Mouse (Mus musculus): Measurements from ENCODE around the gene Rplp0.

DNA sequence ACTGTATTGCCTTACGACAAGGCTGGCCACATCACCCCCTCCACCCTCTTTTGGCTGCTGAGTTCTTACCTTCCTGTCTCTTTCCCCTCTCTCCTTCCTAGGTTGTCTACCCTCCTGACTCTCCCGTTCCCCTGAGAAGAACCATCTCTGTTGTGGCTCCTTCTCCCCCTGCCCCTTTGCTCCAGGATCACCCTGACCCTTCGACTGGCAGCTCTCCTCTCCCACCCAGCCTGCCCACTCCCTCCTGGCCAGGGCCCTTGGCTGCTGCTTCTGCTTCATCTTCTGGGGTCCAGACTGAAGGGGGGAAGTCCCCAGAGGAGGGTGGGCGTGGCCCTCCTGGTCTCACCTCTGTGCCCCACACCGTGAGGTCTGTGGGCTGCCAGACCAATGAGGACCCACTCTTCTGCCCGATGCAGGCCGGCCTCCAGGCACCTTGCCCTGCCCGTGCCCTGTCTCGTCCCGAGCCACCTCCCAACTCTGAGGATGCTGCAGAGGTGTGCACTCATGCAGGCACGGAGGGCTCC, 8.7 kb upstream of the Rplp0 start:
- no peak for TF ChIP-seq MAX (IDR thresholded peaks at IDR 0.05; ENCODE audit: low read depth)
- no peak for TF ChIP-seq POLR2A (IDR thresholded peaks at IDR 0.05; ENCODE audit: insufficient read length, low read depth)
- no peak for TF ChIP-seq E2F4 (IDR thresholded peaks at IDR 0.05; ENCODE audit: insufficient read depth)
- TF ChIP-seq TCF12 (IDR thresholded peaks at IDR 0.05; ENCODE audit: insufficient read depth, poor library complexity, severe bottlenecking): no peak
- TF ChIP-seq USF1 (IDR thresholded peaks at IDR 0.05; ENCODE audit: low read depth): no peak
- no peak for TF ChIP-seq REST (IDR thresholded peaks at IDR 0.05; ENCODE audit: insufficient read depth, insufficient read length)
- TF ChIP-seq MYOD1 (IDR thresholded peaks at IDR 0.05; ENCODE audit: control insufficient read depth in 1 of 3, insufficient read length in 2 of 3, low read depth in 2 of 3): no peak
- no peak for TF ChIP-seq CEBPB (IDR thresholded peaks at IDR 0.05; ENCODE audit: insufficient read depth, poor library complexity, severe bottlenecking)
- TF ChIP-seq TCF3 (IDR thresholded peaks at IDR 0.05; ENCODE audit: insufficient read length, low read depth): no peak
